Mouse (Mus musculus) frontal cortex, postnatal 36 days (tissue): ENCODE results near the gene Tada2a.

Source experiments
- DNase-seq, 2 experiments: peaks; one replicate each; pipeline ENCODE4 v3.0.0; 2022; ENCODE audit warnings: low spot score in 2 of 2

The Tada2a gene

GRCm38 (mm10) chr11:84128943-84129798, at the start of gene Tada2a, which contains the start of gene Acaca:
Tada2a (minus strand) TSS chr11:84129600.
Acaca (plus strand) TSS chr11:84129672.
- peak; percentile 74 to 80 for DNase-seq

GRCm38 (mm10) chr11:84178571-84178970, 49.2 kb upstream of the Tada2a start:
- no peak for DNase-seq

GRCm38 (mm10) chr11:84172539-84173435, 43.4 kb upstream of the Tada2a start:
- no peak for DNase-seq

GRCm38 (mm10) chr11:84168701-84169288, 39.4 kb upstream of the Tada2a start:
- DNase-seq = peak; percentile 30 to 61

GRCm38 (mm10) chr11:84167046-84167526, 37.7 kb upstream of the Tada2a start, which contains the start of gene Gm11437:
Gm11437 (minus strand) TSS chr11:84167476.
- no peak for DNase-seq

GRCm38 (mm10) chr11:84164561-84164960, 35.2 kb upstream of the Tada2a start:
- DNase-seq = no peak

- DNase-seq = no peak
Measured at GRCm38 (mm10) chr11:84164123-84164522, 34.7 kb upstream of the Tada2a start.

GRCm38 (mm10) chr11:84156535-84157262, 27.3 kb upstream of the Tada2a start:
- no peak for DNase-seq

GRCm38 (mm10) chr11:84150884-84151283, 21.5 kb upstream of the Tada2a start:
- DNase-seq = no peak

- no peak for DNase-seq
Measured at GRCm38 (mm10) chr11:84146081-84146480, 16.7 kb upstream of the Tada2a start.

GRCm38 (mm10) chr11:84145201-84145798, 15.9 kb upstream of the Tada2a start:
- no peak for DNase-seq

GRCm38 (mm10) chr11:84141752-84142151, 12.4 kb upstream of the Tada2a start:
- peak; percentile 30 to 62 for DNase-seq

GRCm38 (mm10) chr11:84136453-84136852, 7.1 kb upstream of the Tada2a start:
- DNase-seq = no peak

GRCm38 (mm10) chr11:84134331-84134860, 5.0 kb upstream of the Tada2a start:
- DNase-seq = no peak

- no peak for DNase-seq
Measured at GRCm38 (mm10) chr11:84129799-84130185, 392 bp upstream of the Tada2a start.

- DNase-seq = no peak
Measured at GRCm38 (mm10) chr11:84127977-84128376, 1.4 kb downstream of the Tada2a start.

GRCm38 (mm10) chr11:84121051-84121956, 8.1 kb downstream of the Tada2a start:
- no peak for DNase-seq

GRCm38 (mm10) chr11:84117431-84117830, 12.0 kb downstream of the Tada2a start:
- no peak for DNase-seq

- DNase-seq = no peak
Measured at GRCm38 (mm10) chr11:84116221-84116620, 13.2 kb downstream of the Tada2a start.
